Mouse (Mus musculus) olfactory bulb, adult 2 months (tissue): ENCODE measurements at regions not wholly inside any gene's neighbourhood (a gene's known extent, or its start where the extent isn't known, plus 50 kb on each side); places are given as distances from the start of the nearest gene placed in this dataset.

Experiments used
- CTCF ChIP-seq: fragments of 200-500 bp; IDR thresholded peaks from 2 replicates; pipeline ENCODE4 v1.5.1; 2012; ENCODE audit warnings: low read depth, mild to moderate bottlenecking, low read length, moderate library complexity; ENCODE audit not compliant: insufficient read depth
- POLR2A ChIP-seq: fragments of 200-500 bp; IDR thresholded peaks from 2 replicates; pipeline ENCODE4 v1.6.1; 2012; ENCODE audit warnings: mild to moderate bottlenecking, low read depth, low read length, moderate library complexity; ENCODE audit not compliant: insufficient read depth

DNA sequence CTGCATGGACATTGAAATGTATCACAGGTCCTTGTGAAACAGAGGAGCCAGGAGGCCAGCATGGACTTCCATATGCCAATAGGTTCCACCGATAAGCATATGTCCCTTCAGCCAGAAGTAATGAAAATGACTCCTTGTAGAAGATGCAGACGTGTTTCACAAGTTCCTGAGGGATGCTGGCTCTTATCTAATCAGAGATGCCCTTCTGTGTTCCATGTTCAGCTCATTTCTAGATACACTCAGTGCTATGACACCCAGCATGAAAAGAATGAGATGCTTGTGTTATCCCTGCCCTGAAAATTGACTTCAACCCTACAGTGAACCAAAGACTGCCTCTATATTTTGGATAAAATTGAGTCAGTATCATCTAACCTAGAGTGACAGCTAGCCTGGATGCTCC lies 53.8 kb upstream of the Elac2 start:
- TF ChIP-seq POLR2A (no peak), CTCF (no peak)
